Mouse (Mus musculus) olfactory bulb, adult 2 months (tissue): ENCODE results near the gene Macf1.

Experiments used
- CTCF ChIP-seq: fragments of 200-500 bp; IDR thresholded peaks from 2 replicates; pipeline ENCODE4 v1.5.1; 2012; ENCODE audit warnings: low read depth, mild to moderate bottlenecking, low read length, moderate library complexity; ENCODE audit not compliant: insufficient read depth
- POLR2A ChIP-seq: fragments of 200-500 bp; IDR thresholded peaks from 2 replicates; pipeline ENCODE4 v1.6.1; 2012; ENCODE audit warnings: mild to moderate bottlenecking, low read depth, low read length, moderate library complexity; ENCODE audit not compliant: insufficient read depth

GRCm38 (mm10) chr4:123392187-123392586 lies 292.0 kb downstream of the Macf1 start:
- TF ChIP-seq CTCF = no peak
- TF ChIP-seq POLR2A = no peak
